Mouse (Mus musculus): ENCODE results near the gene Oxld1. TPM values are rescaled to one million over a fixed set of nuclear protein-coding genes. Genes with fewer than 3 reads are reported as not detected.

Oxld1 gene
- total RNA-seq, 2 experiments from 2014 or later: 19.3 to 24.8 TPM

DNA sequence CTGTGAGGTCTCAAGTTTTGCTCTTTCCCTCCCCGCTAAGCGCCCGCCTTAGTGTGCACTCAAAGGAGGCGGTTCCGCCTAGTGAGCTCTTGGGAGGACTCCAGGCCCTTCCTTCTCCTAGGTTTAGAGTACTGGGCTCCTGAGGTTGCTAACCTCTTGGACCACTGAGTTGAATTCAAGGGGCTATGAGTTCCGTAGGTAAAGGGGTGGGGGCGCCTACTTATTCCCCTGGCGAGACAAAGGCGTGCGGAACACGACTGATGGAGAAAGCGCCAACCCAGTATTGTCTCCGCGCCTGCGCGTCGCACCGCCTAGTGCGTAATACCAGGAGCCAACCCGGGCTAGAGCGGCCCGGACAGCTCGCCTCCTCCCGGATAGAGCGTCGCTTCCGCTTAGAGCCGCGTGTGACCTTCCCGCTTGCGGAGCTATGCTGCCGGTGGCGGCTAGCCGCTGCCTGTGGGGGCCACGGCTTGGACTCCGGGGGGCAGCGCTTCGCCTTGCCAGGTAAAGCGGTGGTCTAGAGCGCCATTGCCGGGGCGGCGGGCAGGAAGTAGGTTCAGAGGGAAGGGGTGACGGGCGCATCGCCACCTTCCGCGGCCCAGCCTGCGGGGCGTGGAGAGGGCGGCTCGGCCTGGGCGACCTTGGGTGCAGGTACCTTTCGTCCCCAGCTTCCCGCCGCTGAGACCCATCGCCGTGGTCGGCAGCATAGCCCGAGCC, 26.6 kb upstream of the Oxld1 start, which contains the start of gene Mrpl12:
Mrpl12 (plus strand) TSS at position 349 of the 717 bp plus-strand sequence.
- DNase-seq (ENCODE audit: low spot score in 2 of 2): peak; percentile 72 to 88

DNA sequence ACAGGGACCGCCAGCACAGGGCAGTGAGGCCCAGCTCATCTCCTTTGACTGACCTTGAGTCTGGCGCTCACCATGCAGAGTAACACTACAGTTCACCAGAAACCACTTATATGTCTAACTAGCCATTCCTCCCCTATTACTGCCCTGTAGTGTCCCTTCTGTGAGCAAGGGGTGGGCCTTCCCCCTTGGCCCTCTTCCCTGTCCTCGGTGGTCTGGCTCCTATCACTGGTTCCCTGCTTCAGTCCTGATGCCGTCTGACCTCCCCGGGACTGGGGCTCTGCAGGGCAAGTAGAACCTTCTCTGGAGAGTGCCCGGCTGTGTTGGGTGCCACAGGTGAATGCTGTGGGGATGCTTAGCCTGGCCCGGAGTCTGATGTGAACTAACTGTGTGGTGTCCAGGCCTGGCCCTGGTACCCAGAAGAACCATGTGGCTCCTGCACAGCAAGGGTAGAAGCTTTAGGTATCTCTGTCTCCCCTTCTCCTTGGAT, 25.6 kb upstream of the Oxld1 start:
- DNase-seq (ENCODE audit: low spot score in 2 of 2): no peak

DNA sequence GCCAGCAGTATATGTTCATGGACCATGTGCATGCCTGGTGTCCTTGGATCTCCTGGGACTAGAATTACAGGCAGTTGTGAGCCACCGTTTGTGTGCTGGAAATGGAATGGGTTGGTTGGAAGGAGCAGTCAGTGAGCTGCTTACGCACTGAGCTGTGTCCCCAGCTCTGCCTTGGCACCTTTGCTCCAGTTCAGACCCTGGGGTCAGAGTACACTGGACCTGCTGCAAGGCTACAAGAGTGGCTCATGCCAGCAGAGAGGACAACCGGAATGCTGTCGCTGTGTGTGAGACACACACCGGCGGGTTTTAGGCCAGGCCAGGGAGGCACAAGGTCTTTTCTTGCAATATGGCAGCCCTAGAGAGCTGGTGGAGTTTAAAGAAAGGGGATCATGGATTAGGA, 14.2 kb upstream of the Oxld1 start:
- DNase-seq (ENCODE audit: low spot score in 2 of 2): no peak

DNA sequence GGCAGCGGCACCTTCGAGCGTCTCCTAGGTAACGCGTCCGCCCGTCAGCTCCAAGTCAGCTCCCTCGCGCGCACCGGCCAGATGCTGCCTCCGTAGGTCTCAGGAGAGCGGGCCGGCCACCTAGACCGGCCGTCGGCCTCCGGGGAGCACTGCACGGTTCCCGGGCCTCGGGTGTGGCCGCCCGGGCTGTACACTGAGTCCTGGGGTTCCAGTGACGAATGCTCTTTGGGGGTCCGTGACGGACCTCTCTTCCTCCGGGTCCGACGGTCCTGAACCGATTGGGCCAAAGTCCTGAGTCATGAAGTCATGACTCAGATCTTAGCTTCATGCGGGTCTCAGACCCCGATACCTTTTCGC, 9.8 kb upstream of the Oxld1 start:
- DNase-seq (ENCODE audit: low spot score in 2 of 2): no peak

DNA sequence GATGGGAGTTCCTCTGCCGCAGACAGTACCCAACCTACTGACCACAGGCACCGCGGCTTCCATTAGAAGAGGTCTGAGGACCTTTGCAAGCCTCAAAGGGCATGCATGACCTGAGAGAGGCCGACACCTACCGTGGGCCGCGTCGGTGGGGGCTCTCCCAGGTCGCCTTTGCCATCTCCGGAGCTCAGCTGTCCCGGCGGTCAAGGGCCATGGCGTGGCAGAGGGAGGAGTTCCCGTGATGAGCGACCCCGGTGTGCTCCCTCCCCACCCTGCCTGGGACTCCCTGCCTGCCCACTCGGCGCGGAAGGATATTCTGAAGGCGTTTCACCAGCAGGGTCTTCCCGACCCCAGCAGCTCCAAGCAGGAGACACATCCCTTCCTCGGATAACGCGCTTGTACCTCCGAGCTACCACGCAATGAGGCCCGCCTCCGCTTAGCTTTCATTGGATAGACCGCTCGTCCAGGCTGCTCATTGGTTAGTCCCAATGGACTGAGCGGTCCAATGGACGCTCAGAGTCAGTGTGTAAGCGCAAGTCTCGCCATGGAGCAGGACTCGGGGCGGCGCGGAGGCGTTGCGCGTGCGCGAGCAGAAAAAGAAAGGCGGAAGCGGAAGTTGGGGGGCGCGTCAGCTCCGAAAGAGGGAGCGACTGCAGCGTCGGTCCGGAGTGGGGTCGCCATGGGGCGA, 9.3 kb upstream of the Oxld1 start, which contains the start of gene Arl16:
Arl16 (minus strand) TSS at position 557 of the 685 bp plus-strand sequence.
- peak; percentile 85 to 93 for DNase-seq (ENCODE audit: low spot score in 2 of 2)

DNA sequence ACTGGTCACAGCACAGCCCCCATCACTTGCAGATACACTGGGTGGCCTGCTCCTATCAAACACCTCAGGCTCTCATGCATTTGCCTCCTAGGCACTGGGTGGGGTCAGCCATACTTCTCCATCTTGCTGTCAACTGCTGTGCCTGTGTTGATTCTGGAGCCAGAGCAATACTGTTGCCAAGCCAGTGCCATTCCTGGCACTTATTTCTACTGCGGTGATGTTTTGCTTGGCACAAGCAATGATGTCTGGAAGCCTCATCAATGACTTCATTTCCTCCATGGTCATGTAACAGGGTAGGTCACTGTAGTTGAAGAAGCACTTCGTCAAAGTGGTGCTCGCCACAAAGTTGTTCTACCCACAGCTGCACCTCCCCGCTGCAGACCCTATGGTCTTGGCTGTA, 7.7 kb upstream of the Oxld1 start:
- no peak for DNase-seq (ENCODE audit: low spot score in 2 of 2)

DNA sequence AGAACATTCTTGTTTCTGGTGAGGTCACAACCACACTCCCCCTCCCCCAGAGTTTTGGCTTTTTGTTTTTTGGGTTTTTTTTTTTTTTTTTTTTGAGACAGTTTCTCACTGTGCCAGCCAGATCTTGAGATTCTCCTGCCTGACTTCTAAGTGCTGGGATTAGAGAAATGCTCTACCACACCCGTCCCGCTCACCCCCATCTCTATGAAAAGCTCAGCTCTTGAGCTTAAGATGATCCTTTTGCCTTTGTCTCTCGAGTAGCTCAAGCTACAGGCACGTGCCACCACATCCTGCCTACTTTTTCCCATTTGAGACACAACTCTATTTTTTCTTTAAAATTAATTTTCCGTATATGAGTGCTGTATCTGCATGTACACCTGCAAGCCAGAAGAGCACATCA, 6.5 kb upstream of the Oxld1 start:
- DNase-seq (ENCODE audit: low spot score in 2 of 2): no peak

DNA sequence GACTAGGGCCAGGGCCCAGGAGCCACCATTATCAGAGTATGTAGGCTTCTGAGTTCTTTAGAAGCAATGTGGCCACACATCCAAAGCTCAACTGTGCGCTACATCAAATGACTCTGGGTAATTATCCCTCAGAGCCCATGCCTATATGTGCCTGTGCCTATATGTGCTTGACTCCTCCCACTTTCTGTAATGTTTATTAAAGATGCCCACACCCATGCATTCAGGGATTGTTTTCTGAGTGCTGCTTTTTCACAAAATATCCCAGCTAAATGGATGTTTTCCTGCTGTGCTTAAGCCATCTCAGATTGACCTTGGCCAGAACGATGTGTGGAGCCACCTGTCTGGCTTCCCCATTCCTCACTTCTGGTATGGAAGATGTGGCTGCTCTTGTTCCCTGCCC, 5.7 kb upstream of the Oxld1 start:
- DNase-seq (ENCODE audit: low spot score in 2 of 2): no peak

DNA sequence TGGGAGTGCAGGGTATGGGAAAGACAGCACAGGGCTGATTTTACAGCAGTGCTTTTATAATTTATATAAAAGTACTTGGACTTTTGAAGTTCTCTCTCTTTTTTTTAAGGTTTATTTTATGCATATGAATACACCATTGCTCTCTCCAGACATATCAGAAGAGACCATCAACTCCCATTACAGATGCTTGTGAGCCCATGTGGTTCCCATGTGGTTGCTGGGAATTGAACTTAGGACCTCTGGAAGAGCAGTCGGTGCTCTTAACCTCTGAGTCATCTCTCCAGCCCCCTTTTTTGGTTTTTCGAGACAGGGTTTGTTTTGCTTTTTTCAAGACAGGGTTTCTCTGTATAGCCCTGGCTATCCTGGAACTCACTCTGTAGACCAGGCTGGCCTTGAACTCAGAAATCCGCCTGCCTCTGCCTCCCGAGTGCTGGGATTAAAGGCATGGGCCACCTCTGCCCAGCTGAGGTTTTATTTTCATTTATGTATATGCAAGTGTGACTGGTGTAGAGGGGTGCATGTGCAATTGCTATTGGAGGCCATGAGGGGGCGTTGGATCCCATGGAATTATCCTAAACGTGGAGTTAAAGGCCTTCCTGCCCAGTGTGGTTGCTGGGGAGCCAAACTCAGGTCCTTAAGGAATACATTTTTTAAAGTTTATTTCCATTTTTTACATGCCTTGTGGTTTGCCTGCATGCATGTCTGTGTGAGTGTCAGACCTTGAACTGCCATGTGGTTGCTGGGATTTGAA, 1.2 kb upstream of the Oxld1 start:
- no peak for DNase-seq (ENCODE audit: low spot score in 2 of 2)

DNA sequence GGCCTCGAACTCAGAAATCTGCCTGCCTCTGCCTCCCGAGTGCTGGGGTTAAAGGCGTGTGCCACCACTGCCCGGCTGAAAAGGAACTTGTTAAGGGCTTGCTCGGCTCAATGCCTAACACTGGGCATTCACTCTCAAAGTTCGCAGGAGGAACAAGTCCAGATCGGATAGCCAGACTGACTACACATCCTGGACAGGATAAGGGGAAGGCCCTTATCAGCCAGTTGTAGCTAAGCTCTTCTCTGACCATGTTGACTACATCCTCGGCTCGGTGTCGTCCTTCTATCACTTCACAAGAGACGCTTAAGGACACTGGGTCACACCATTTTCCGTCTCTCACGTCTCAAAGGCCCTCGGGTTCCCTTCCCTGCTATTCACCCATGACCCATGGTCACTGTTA, 498 bp downstream of the Oxld1 start:
- DNase-seq (ENCODE audit: low spot score in 2 of 2): no peak

DNA sequence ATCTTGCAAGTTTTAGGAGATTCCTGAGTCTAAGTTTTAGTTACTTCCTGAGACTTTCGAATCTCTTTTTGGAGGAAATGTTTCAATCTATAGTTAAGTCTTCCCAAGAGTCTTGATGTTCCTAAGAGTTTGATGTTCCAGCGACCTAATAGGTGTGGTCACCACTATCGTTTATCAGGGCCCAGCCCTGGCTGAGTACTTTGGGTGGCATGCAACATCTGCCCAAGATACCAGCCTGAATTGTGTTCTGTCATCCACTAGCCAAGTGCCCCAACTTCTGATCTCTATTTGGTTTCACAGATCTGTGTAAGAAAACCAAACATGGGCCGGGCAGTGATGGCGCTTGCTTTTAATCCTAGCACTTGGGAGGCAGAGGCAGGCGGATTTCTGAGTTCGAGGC, 2.5 kb downstream of the Oxld1 start:
- DNase-seq (ENCODE audit: low spot score in 2 of 2): no peak

DNA sequence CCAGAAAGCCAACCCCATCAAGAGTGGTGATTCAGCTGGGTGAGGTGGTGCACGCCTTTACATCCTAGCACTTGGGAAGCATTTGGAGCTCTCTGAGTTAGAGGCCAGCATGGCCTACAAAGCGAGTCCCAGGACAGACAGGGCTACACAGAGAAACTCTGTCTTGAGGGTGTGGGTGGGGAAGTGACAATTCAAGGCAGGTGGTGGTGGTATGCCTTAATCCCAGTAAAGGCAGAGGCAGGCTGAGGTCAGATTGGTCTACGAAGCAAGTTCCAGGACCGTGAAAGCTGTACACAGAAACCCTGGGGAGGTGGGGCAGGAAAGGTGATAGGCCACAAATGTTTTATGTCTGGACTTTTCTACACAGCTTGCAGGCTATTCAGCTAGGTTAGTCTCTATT, 2.9 kb downstream of the Oxld1 start:
- no peak for DNase-seq (ENCODE audit: low spot score in 2 of 2)

DNA sequence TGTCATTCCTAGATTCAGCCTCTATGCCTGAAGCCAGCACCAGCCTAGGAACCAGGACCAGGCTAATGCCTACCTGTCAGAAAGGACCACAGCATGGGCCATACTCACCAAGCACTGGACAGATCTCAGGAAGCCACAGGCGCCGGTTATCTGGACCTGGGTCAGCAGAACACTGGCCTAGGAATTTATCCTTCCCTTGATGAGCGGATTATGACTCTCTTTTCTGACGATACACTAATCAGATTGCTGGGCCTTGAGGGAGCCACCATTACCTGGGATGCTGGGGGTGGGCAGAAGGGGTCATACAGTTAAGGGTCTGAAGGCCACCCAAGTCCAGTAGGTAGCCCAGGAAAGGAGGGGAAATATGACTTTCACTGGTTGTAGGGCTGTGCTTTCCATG, 4.6 kb downstream of the Oxld1 start, which contains the start of gene Pde6g:
Pde6g (minus strand) TSS at position 195 of the 400 bp plus-strand sequence.
- no peak for DNase-seq (ENCODE audit: low spot score in 2 of 2)

DNA sequence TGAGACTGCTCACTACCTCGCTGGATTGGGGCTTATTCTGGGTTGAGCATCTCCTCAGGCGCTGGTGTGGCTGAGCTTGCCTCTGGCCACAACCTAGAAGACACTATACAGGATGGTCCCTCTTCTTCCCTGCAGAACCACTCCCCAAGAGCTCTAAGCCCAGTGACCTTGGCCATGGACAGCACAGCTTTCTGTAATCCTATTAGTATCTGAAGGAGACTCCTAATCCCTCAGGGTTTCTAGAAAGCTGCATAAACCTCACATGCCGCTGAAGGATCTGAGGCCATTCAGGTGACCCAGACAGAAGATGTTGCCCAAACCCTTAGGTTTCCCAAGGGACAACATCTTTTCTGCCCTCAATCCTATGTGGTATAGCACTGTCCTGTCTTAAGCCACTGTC, 5.6 kb downstream of the Oxld1 start:
- no peak for DNase-seq (ENCODE audit: low spot score in 2 of 2)

DNA sequence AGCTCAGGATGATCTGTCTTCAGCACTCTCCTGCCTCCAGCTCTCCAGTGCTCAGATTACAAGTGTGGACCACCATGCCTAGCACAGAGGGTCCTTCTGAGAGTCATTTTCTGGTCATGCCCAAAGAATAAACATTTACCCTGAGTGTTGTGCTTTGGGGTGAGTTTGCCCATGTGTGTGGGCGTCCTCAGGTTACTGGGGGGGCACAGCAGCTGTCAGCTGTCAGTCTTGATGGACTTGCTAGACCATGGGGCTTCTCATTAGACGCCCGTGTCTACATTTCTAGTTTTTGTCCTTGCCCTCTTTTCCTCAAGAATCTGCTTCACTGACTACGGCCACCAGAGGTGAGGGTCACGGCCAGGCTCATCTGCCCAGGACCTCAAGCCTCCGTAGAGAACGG, 10.7 kb downstream of the Oxld1 start:
- no peak for DNase-seq (ENCODE audit: low spot score in 2 of 2)

DNA sequence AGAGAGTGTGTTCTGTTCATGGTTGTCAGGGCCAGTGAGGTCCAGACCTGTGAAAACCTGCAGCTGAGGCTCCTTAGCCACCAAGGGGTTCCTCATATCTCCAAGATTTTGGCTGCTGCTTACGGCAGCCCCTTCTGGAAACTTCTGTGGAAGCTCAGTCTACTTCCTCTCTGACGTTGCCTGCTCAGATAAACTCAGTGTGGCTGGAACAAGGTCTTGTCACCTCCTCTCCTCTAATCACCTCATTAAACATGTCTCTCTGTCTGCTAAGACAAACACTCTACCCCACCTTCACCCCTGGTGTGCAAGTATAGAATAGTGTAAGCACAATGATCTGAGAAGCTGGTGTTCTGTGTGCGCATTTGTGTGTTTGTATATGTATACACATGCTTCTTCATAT, 12.4 kb downstream of the Oxld1 start:
- DNase-seq (ENCODE audit: low spot score in 2 of 2): no peak

DNA sequence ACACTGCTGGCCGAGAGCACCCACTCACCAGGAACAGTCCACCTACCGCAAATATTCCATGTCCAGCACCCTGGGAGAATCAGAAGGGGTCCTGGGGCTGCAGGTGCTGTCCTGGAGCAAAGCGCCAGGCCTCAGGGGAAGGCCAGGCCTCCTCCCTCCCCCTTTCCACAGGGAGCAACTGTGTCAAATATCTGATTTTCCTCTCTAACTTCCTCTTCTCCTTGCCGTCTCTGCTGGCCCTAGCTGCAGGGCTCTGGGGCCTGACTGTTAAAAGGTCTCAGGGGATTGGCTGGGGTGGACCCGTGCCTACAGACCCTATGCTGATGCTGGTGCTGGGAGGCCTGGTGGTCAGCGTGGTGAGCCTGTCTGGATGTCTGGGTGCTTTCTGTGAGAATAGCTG, 13.8 kb downstream of the Oxld1 start:
- no peak for DNase-seq (ENCODE audit: low spot score in 2 of 2)

DNA sequence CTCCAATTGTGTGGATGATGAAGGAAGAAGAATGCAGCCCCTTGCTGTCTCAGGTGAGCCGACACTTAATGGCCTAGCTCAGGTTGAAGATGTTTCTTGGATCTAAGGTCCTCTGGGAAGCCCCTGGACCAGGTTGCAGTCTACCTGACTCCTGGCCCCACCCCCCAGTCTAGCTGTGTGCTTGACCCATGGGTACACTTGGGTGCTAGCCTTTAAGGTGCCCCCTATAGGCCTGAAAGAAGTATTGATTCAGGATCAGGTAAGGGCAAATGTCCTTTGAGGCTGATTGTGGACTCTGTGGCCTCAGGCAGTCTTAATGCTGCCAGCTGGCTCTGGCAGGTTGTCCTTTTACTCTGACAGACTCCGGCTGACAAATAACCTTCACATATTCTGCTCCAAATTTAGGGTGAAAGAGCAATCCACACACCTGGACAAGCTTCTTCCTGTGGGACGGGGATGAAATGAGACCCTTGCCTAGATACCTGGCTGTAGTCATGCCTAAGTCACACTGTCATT, 15.0 kb downstream of the Oxld1 start:
- no peak for DNase-seq (ENCODE audit: low spot score in 2 of 2)

DNA sequence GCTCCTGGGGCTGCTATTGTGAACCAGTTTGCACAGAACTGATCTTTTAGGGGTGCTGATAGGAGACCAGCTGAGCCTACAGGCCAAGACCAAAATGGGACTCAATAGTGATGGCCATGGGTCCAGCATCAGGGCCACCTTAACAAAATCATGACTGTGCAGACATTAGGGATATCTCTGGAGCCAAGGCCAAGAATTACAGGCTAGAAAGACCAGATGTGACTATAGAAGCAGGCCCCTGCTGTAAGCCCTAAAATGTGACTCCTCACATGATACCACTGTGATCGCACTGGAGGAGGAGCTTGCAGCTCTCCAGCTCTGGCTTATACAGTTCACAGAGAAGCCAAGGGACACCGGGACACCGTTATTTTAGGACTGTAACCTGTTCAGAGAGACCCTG, 15.5 kb downstream of the Oxld1 start, which contains the start of gene Tspan10:
Tspan10 (plus strand) TSS at position 301 of the 400 bp plus-strand sequence.
- DNase-seq (ENCODE audit: low spot score in 2 of 2): no peak

DNA sequence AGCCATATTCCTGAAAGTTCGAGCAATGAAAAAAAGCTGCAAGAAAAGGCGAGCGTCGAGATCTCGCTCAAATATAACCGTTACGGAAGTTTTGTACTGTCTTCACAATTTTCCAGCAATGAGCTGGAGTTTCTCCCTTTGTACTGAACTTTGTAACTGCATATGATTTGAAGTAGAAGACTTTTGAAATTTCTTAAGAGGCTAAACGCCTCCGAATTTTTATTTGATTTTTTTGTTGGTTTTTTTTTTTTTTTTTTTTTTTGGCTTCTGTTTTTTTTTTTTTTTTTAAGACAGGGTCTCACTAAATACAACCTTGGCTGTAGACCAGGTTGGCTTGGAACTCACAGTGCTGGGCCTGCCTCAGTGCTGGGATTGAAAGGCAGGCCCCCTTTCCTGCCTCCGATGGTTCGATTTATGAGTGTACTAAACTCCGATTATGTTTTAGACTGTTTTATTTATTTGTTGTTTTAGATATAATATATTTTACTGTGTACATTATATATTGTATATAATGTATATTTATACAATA, 19.9 kb downstream of the Oxld1 start:
- DNase-seq (ENCODE audit: low spot score in 2 of 2): no peak

DNA sequence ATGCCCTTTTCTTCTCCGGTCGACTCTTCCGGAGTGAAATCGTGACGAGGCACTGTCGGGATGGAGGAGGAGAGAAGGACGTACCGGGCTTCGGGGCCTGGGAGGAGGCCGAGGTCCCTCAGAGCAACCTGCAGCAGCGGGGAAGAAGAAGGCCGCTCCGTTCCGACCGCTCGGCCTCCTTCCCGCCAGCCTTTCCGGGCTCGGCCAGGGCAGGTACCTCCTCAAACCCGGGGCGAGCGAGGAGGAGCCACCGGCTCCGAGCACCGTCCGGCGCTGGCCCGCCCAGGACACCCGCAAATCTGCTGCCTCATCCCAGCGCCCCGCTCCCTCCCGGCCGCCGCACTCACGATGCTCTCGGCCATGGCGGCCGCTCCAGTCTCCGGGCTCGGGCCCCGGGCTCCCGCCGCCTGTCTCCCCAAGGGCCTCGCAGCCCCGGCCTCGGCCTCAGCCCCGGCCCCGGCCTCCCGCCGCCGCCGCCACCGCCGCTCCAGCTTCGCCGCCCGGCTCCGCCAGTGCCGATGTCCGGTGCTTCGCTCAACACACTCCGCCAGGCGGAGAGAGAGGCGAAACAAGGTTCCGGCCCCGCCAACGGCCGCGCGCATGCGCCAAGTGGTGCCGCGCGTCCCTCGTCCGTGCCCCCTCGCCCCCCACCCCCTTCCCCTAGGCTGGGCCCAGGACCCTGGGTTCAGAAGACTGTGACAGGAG, 20.6 kb downstream of the Oxld1 start, which contains the start of gene Nploc4:
Nploc4 (minus strand) TSS at position 557 of the 705 bp plus-strand sequence.
- DNase-seq (ENCODE audit: low spot score in 2 of 2): peak; percentile 88 to 92

Measured in gastrocnemius, postnatal 4 days (tissue).